Mouse (Mus musculus) heart, embryonic 14.5 days (tissue): ENCODE results near the gene Gm21954. TPM values are rescaled to one million over a fixed set of nuclear protein-coding genes. Genes with fewer than 3 reads are reported as not detected.
A peak's percentile ranks its signal among the peaks of the same experiment; 100 is the strongest.

Experiments used
- ATAC-seq: fragments of 200-750 bp; cut with Nextera tagmentation; 2 replicates; pipeline ENCODE4 v1.8.0; 2017; ENCODE audit warnings: low read depth, moderate TSS enrichment; ENCODE audit not compliant: insufficient number of reproducible peaks, insufficient read depth, low FRiP score
- H3K27ac ChIP-seq, 2 experiments: fragments of 200-500 bp in 1 of 2; fragments of 300-500 bp in 1 of 2; sonication (generic) in 1 of 2; replicated peaks in 1 of 2; 2 replicates each; pipeline ENCODE4 v1.5.1; 2012 to 2014; ENCODE audit warnings: low read depth in 2 of 2, low read length in 2 of 2, control low read depth in 1 of 2, mild to moderate bottlenecking in 1 of 2, mixed read lengths in 1 of 2; ENCODE audit not compliant: control insufficient read depth in 1 of 2, insufficient read depth in 1 of 2
- H3K27me3 ChIP-seq: fragments of 300-500 bp; sonication (generic); 2 replicates; pipeline ENCODE4 v1.6.1; 2014; ENCODE audit warnings: mild to moderate bottlenecking, low read length, control low read depth; ENCODE audit not compliant: control insufficient read depth, insufficient read depth
- H3K36me3 ChIP-seq: fragments of 300-500 bp; sonication (generic); 2 replicates; pipeline ENCODE4 v1.6.1; 2014; ENCODE audit warnings: mild to moderate bottlenecking, control low read depth, low read length, mixed read lengths; ENCODE audit not compliant: control insufficient read depth, insufficient read depth
- H3K4me1 ChIP-seq, 2 experiments: fragments of 200-500 bp in 1 of 2; fragments of 300-500 bp in 1 of 2; sonication (generic) in 1 of 2; 2 replicates each; pipeline ENCODE4 v1.6.1; 2012 to 2014; ENCODE audit warnings: low read length in 2 of 2, control low read depth in 1 of 2, mixed read lengths in 1 of 2; ENCODE audit not compliant: control insufficient read depth in 2 of 2, insufficient read depth in 2 of 2
- H3K4me2 ChIP-seq: fragments of 300-500 bp; sonication (generic); 2 replicates; pipeline ENCODE4 v1.6.1; 2014; ENCODE audit warnings: mild to moderate bottlenecking, low read length
- H3K4me3 ChIP-seq, 2 experiments: fragments of 200-500 bp in 1 of 2; fragments of 300-500 bp in 1 of 2; sonication (generic) in 1 of 2; 2 replicates each; pipeline ENCODE4 v1.5.1; 2012 to 2014; ENCODE audit warnings: low read length in 2 of 2, mild to moderate bottlenecking in 2 of 2, control low read depth in 1 of 2, low read depth in 1 of 2, moderate library complexity in 1 of 2; ENCODE audit not compliant: control insufficient read depth in 1 of 2, insufficient read depth in 1 of 2
- H3K9ac ChIP-seq: fragments of 300-500 bp; sonication (generic); 2 replicates; pipeline ENCODE4 v1.6.1; 2014; ENCODE audit warnings: mild to moderate bottlenecking, low read length
- H3K9me3 ChIP-seq: fragments of 300-500 bp; sonication (generic); 2 replicates; pipeline ENCODE4 v1.6.1; 2016; ENCODE audit warnings: low read length, control low read depth; ENCODE audit not compliant: control insufficient read depth
- WGBS: fragments of 180-500 bp; shearing (Covaris S2); extraction: QIAGEN DNeasy Blood & Tissue Kit; methylation state at CpG from one replicate; pipeline ENCODE4 v1.1.7; 2014; 5-methylcytosine and 5-hydroxymethylcytosine counted together
- polyA plus RNA-seq: library from polyadenylated mRNA; unstranded; fragments of >200 nt; fragmentation: Nextera tagmentation; extraction: Ambion mirVana; gene quantifications from 2 replicates; pipeline ENCODE4 v1.2.1, GENCODE M21; 2014

Gene Gm21954
- polyA plus RNA-seq, 1 experiment from 2014 or later = not detected

- H3K27ac ChIP-seq = 0 out of 4 replicates have a peak overlapping the region, but pooled peaks of 1 of the 2 experiments have one; percentile 24
- no peaks in the 10 kb centered on the region for H3K27me3 ChIP-seq
- H3K9ac ChIP-seq = peak overlapping the region; percentile 34; the same call in 1 of the 2 replicates
- no peak for ATAC-seq
- H3K4me3 ChIP-seq = peak overlapping the region in 1 of 2 experiments; percentile 25; a peak in 1 of 4 replicates
- peak overlapping the region; percentile 58 for H3K4me2 ChIP-seq
- H3K36me3 ChIP-seq = no peaks in the 10 kb centered on the region
- peaks cover 6 to 21% of the 10 kb centered on the region in 2 experiments for H3K4me1 ChIP-seq
- peaks cover 7% of the 10 kb centered on the region; the same call in 1 of the 2 replicates for H3K9me3 ChIP-seq
- 20% methylated on average over 14 of the region's 14 CpGs for WGBS
These were observed 56.5 kb downstream of the Gm21954 start for GRCm38 (mm10) chr3:55415527-55415950.

Other genes with a start within 250 kb of the Gm21954 start
- gene Dclk1, start 229.8 kb downstream of the Gm21954 start, polyA plus RNA-seq = 5.0 and 9.5 TPM in 2 replicates